Mouse (Mus musculus) Patski (cell line): ENCODE results near the gene Fut7. TPM values are rescaled to one million over a fixed set of nuclear protein-coding genes. Genes with fewer than 3 reads are reported as not detected.

Experiments used
- ATAC-seq: fragments of 100-300 bp; one replicate; pipeline ENCODE4 v1.8.0; 2021
- CTCF ChIA-PET: fragments of 350-600 bp; sonication (Branson Sonifier 250); formaldehyde crosslinking; loops from one replicate; lab custom pipeline; 2022; ENCODE audit warnings: inconsistent platforms; lab: Charles Lee
- POLR2A ChIA-PET: fragments of 350-600 bp; sonication (Branson Sonifier 250); formaldehyde crosslinking; loops from one replicate; lab custom pipeline; 2022; ENCODE audit warnings: antibody characterized with exemption, inconsistent platforms; lab: Charles Lee
- DNase-seq: peaks from one replicate; pipeline ENCODE4 v3.0.0-alpha.2; 2011; ENCODE audit warnings: low read depth, low spot score
- H3K27me3 ChIP-seq: fragments of 371-371 bp; one replicate; pipeline ENCODE4 v1.5.1; 2021
- CTCF ChIP-seq: fragments of 100-300 bp; IDR thresholded peaks from one replicate; pipeline ENCODE4 v1.5.1; 2021
- in situ Hi-C: fragments of 300-500 bp; cut with MboI; formaldehyde crosslinking; loops from 3 replicates; pipeline ENCODE4 v1.11.1; 2018; ENCODE audit warnings: low pct_unique_long_range_greater_than_20kb, mixed read lengths
- polyA plus RNA-seq: library from polyadenylated mRNA; unstranded; gene quantifications from one replicate; pipeline ENCODE4 v1.2.3, GENCODE M21; 2021

Fut7 gene
- polyA plus RNA-seq, 1 experiment from 2014 or later = 0.09 TPM

DNA sequence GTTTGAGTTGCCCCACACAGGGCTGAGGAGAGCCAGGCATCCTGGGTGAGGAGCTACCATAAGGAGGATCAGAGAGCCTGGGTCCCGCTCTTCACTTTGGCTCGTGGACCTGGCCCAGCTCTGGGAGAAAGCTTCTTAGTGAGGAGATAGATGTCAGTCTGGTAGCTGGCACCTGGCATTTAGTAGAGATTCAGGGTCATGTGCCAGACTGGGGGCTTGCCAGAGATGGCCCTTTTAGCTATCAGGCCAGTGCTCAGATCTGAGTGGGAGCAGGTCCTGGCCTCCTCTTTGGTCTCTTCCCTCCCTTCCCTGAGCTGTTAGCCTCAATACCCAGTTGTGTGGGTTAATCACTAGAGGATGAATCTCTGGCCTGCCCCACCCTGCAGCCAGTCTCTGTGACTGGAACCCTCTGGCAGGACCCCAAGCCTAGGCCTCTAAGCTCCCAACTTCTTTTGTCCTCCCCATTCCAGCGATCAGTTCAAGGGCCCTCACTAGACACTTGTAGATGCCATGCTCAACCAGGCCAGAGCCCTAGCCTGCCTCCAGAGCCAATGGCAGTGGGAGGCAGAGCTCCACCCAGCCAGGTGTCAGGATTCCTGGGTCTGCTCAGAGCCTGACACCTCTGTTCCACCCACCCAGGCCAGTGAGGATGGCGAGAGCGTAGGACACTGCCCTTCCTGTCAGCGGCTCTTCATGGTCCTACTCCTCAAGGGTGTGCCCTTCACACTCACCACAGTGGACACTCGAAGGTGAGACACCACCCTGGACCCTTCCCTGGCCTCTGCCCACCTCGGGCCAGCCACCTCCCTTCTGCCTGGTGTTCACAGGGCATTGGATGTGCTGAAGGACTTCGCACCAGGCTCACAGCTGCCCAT lies 34.2 kb downstream of the Fut7 start:
- POLR2A ChIA-PET = interaction anchor here (1.0 kb wide), 1 partner anchor 40 kb away, joined by 3 read pairs; no protein-coding TSS in a partner anchor
- DNase-seq (no peak), ATAC-seq (no peak)
- no peaks in the 10 kb centered on the region for H3K27me3 ChIP-seq
- in situ Hi-C loops = no loop called here
- CTCF ChIA-PET = interaction anchor here (0.8 to 1.9 kb wide), 3 partner anchors 22 to 35 kb away, joined by 3 to 6 read pairs (median 4); partner anchors contain the start of gene Fut7
- no peak for TF ChIP-seq CTCF

DNA sequence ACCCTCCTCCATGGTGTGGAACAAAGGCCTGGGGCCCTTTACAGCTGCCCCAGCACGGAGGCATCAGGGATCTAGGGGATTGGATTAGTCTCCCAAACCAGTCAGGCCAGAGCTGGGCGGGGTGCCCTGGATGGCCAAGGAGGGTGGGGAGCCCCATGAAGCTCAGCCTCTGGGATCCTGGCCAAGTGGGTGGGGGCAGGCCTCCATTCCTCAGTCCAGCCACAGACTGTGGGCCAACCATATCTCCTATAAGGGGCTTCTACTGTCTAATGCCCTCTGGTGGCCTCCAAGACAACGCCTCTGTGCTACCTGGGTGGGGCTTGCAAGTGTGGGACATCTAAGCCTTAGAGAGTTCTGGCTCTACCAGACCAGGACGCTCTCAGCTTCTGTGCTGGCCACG lies 35.8 kb downstream of the Fut7 start:
- CTCF ChIA-PET = no interaction called here
- in situ Hi-C loops = no loop called here
- ATAC-seq (no peak), DNase-seq (no peak)
- POLR2A ChIA-PET = interaction anchor here (0.7 kb wide), 1 partner anchor 39 kb away, joined by 3 read pairs; no protein-coding TSS in a partner anchor
- TF ChIP-seq CTCF = no peak
- H3K27me3 ChIP-seq = no peaks in the 10 kb centered on the region

DNA sequence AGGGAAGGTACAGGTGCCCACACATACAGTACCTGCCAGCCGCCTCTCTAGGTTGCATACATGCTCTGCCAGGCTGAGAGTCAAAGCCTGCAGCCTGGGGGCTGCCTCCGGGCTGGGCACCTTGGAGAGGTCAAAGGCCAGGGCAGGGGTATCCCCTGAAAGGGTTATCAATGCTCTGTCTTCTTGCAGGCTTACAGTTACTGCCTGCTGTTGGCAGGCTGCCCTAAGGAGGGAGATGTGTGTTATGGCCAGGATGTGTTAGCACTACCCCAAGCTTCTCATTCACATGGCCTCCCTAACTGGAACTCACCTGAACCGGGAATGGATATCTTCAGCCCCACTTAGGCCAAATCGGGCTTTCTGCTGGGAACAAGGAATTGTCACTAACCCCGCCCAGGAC lies 37.1 kb downstream of the Fut7 start:
- ChIA-PET POLR2A (interaction anchor here (0.7 to 1.5 kb wide), 3 partner anchors 23 to 48 kb away, joined by 3 to 5 read pairs (median 4); partner anchors contain the start of gene Abca2), CTCF (interaction anchor here (0.9 to 1.1 kb wide), 3 partner anchors 13 to 96 kb away, joined by 3 read pairs; no protein-coding TSS in a partner anchor)
- ATAC-seq = no peak
- in situ Hi-C loops = no loop called here
- no peaks in the 10 kb centered on the region for H3K27me3 ChIP-seq
- no peak for TF ChIP-seq CTCF
- no peak for DNase-seq

DNA sequence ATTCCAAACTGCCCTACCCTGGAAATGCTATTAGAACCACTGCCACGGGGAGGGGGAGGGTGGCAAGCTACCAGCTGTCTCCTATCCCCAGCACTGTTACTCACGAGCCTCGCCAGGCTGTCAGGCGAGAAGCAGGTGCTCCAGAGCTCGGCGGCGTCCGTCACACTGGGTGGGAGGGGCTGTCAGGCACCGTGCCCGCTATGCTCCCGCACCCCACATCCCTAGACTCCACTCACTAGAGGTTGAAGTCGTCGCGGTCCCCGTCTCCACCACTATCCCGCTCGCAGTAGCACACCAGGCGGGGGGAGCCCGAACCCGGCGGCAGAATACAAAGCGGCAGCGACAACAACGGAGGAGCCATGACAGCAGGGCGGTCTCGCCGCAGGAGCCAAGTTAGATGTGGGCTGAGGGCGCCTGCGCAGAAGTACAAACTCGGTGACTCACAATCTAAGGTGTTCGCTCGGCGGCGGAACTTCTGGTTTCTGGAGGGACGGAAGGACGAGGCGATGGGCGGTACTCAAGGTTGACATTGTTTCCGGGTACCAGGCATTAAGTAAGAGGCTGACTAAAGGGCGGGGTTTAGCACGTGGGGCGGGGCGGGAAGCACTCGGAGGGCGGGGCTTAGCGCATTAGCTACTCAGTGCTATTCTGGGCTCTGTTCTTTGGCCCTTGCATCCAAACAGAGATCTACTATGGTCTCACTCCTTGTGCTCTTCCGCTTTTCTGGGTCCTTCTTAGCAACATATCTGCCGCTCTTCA lies 37.7 kb downstream of the Fut7 start, which contains the start of gene Paxx:
TSS of gene Paxx (minus strand) at position 544 of the 759 bp plus-strand sequence.
- H3K27me3 ChIP-seq = no peaks in the 10 kb centered on the region
- TF ChIP-seq CTCF = no peak
- ChIA-PET POLR2A (interaction anchor here (0.7 to 1.5 kb wide), 3 partner anchors 23 to 49 kb away, joined by 3 to 5 read pairs (median 4); partner anchors contain the start of gene Abca2), CTCF (interaction anchor here (1.0 to 1.1 kb wide), 3 partner anchors 20 to 131 kb away, joined by 3 read pairs; no protein-coding TSS in a partner anchor)
- in situ Hi-C loops = no loop called here
- peak; percentile 86 for ATAC-seq
- peak; percentile 92 for DNase-seq

DNA sequence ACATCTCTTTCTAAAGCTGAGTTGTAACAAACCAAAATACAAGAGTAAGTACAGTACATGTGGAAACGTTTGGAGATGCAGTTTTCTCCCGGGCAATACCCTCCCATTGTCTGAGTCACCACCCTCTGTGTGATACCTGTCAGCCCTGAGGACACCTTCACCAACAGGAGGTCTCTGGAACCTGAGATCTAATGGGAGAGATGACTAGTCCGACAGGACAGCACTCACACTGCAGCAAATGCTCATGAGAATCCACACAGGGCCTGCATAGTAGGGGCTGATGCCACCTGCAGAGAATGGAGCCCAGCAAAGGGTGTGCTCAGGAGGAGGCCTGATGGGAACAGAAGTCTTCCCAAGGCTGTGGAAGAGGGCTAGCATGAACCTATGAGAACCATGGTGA lies 38.3 kb downstream of the Fut7 start:
- ChIA-PET POLR2A (no interaction called here), CTCF (interaction anchor here (1.0 kb wide), 1 partner anchor 130 kb away, joined by 3 read pairs; no protein-coding TSS in a partner anchor)
- in situ Hi-C loops = no loop called here
- no peak for TF ChIP-seq CTCF
- no peaks in the 10 kb centered on the region for H3K27me3 ChIP-seq
- DNase-seq (no peak), ATAC-seq (no peak)

DNA sequence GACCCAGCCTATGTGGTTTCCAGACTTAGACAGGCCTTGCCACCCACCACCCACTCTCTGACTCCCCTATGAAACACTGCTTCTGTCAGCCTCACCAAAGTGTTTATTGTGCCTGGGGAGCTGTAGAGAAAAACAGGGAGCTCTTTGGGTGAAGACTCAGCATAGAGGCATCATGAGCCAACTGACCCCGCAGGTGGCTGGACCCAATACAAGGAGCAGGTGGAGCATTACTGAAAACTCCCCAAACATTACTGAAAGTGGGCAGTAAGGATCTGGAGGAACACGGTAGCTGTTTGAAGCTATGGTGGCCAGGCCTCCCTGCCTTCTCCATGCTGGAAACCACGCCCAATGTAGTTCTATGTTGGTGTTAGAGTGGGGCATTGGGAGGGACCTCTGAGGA lies 40.6 kb downstream of the Fut7 start:
- in situ Hi-C loops = no loop called here
- ATAC-seq (no peak), DNase-seq (no peak)
- no peaks in the 10 kb centered on the region for H3K27me3 ChIP-seq
- ChIA-PET POLR2A (no interaction called here), CTCF (interaction anchor here (1.2 kb wide), 1 partner anchor 17 kb away, joined by 3 read pairs; no protein-coding TSS in a partner anchor)
- TF ChIP-seq CTCF = no peak

DNA sequence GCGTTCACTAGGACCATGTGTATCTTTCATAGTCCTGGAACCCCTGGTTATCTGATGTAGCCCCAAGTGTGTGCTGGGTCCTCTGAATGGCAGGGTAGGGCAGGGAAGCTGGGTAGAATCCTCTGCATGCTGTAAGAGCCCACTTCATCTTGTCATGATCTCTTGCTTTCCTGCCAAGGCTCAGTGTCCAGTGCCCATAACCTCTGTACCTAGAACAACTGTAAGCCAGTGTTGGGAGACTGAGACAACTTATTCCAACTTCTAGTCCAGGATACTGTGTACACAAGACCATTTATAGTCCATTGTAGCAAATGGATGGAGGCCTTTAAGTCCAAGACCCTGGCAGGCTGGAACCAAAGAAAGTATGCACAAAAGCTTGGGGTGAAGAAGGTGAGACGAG lies 42.2 kb downstream of the Fut7 start:
- ATAC-seq (no peak), DNase-seq (no peak)
- in situ Hi-C loops = no loop called here
- POLR2A ChIA-PET = no interaction called here
- no peak for TF ChIP-seq CTCF
- H3K27me3 ChIP-seq = no peaks in the 10 kb centered on the region
- CTCF ChIA-PET = interaction anchor here (1.6 kb wide), 1 partner anchor 16 kb away, joined by 3 read pairs; no protein-coding TSS in a partner anchor

DNA sequence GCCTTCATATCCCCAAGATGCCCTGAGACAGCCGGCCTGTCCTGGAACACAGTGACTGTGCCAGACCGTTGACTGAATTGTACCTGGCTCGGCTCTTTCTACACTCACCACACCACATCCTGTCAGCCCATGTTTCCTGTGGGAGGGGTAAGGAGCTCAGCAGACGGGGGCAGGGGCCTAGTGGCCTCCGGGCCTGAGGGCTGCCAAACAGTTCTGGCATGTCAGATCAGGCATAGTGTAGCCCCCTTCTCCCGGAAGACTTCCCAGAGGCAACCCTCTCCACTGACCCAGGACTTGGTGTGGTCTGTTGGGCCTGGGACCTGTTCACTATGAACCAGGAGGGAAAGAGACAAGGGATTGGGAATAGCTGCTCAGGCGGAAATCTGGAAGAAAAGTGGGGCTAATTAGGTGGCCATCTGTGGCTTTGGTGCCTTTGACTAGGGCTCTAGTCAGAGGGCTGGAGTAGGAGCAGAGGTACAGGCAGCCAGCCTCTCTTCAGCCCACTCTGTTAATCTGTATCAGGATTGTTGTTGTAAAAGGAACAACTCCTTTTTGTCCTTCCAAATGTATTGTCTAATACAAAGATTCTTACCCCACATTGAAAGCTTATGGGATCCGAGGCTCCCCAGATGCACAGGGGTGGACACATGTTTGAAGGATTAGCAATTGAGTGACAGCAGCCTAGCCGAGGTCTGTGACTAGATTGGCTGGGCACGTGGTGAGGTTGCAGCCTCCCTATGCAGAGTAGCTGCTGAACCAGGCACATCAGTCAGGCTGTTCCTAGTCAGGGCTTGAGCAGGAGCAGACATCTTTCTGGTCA lies 43.0 kb downstream of the Fut7 start:
- ATAC-seq (no peak), DNase-seq (no peak)
- in situ Hi-C loops = no loop called here
- POLR2A ChIA-PET = no interaction called here
- no peaks in the 10 kb centered on the region for H3K27me3 ChIP-seq
- no peak for TF ChIP-seq CTCF
- CTCF ChIA-PET = interaction anchor here (1.6 kb wide), 1 partner anchor 15 kb away, joined by 3 read pairs; no protein-coding TSS in a partner anchor

DNA sequence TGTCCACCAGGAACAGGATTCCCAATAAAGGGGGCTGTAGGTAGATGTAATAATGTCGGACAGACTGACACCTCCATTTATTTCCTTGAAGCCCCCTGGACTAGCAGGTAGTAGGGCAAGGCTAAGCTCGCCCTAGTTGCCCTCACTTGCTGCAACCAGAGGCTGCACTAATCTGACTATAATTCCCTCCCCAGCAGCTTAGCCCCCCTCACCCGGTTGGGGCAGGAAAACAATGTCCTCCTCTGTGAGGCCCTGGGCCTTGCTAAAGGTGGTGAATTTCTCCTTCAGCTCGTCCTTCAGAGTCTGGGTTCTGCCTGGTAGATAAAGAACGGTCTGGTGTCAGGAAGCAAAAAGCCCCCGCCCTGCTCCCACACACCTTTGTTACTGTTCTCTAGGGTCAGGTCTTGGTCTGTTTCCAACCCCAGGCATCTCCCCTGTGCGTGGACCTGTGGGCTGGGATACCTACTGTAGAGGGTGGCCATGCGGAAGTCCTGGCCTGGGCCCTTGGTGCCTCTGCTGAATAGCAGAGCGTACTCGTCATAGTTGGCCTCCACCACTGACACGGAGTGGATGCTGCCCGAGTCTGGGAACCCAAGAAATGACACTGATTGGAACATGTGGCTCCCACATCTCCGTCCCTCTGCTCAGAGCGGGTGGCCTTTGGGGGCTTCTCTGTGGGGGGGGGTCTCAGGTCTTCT lies 44.7 kb downstream of the Fut7 start:
- in situ Hi-C loops = no loop called here
- ATAC-seq (no peak), DNase-seq (no peak)
- POLR2A ChIA-PET = no interaction called here
- no peak for TF ChIP-seq CTCF
- CTCF ChIA-PET = no interaction called here
- no peaks in the 10 kb centered on the region for H3K27me3 ChIP-seq
